Mouse (Mus musculus) intestine, embryonic 15.5 days (tissue): ENCODE measurements around the gene Limch1. TPM values are rescaled to one million over a fixed set of nuclear protein-coding genes. Genes with fewer than 3 reads are reported as not detected.

Experiments
- ATAC-seq: fragments of 200-750 bp; cut with Nextera tagmentation; 2 replicates; pipeline ENCODE4 v1.8.0; 2017; ENCODE audit warnings: moderate TSS enrichment, moderate library complexity
- H3K27ac ChIP-seq: fragments of 300-500 bp; sonication (generic); 2 replicates; pipeline ENCODE4 v1.5.1; 2015; ENCODE audit warnings: mild to moderate bottlenecking, inconsistent platforms
- H3K27me3 ChIP-seq: fragments of 300-500 bp; sonication (generic); replicated peaks from 2 replicates; pipeline ENCODE4 v1.6.1; 2015; ENCODE audit warnings: inconsistent platforms
- H3K36me3 ChIP-seq: fragments of 300-500 bp; sonication (generic); 2 replicates; pipeline ENCODE4 v1.6.1; 2015; ENCODE audit warnings: inconsistent platforms
- H3K4me1 ChIP-seq: fragments of 300-500 bp; sonication (generic); replicated peaks from 2 replicates; pipeline ENCODE4 v1.6.1; 2015; ENCODE audit warnings: inconsistent platforms
- H3K4me2 ChIP-seq: fragments of 300-500 bp; sonication (generic); replicated peaks from 2 replicates; pipeline ENCODE4 v1.6.1; 2015; ENCODE audit warnings: mild to moderate bottlenecking, inconsistent platforms
- H3K4me3 ChIP-seq: fragments of 300-500 bp; sonication (generic); replicated peaks from 2 replicates; pipeline ENCODE4 v1.5.1; 2015; ENCODE audit warnings: inconsistent platforms
- H3K9ac ChIP-seq: fragments of 300-500 bp; sonication (generic); 2 replicates; pipeline ENCODE4 v1.6.1; 2015; ENCODE audit warnings: inconsistent platforms
- H3K9me3 ChIP-seq: fragments of 300-500 bp; sonication (generic); 2 replicates; pipeline ENCODE4 v1.6.1; 2016; ENCODE audit warnings: inconsistent platforms
- WGBS: fragments of 180-500 bp; shearing (Covaris S2); methylation state at CpG from one replicate; pipeline ENCODE4 v1.1.7; 2015; 5-methylcytosine and 5-hydroxymethylcytosine counted together
- polyA plus RNA-seq: library from polyadenylated mRNA; unstranded; fragments of >200 nt; fragmentation: Nextera tagmentation; extraction: Ambion mirVana; gene quantifications from 2 replicates; pipeline ENCODE4 v1.2.1, GENCODE M21; 2015

The Limch1 gene
- polyA plus RNA-seq, 1 experiment from 2014 or later, result 11.7 TPM

DNA sequence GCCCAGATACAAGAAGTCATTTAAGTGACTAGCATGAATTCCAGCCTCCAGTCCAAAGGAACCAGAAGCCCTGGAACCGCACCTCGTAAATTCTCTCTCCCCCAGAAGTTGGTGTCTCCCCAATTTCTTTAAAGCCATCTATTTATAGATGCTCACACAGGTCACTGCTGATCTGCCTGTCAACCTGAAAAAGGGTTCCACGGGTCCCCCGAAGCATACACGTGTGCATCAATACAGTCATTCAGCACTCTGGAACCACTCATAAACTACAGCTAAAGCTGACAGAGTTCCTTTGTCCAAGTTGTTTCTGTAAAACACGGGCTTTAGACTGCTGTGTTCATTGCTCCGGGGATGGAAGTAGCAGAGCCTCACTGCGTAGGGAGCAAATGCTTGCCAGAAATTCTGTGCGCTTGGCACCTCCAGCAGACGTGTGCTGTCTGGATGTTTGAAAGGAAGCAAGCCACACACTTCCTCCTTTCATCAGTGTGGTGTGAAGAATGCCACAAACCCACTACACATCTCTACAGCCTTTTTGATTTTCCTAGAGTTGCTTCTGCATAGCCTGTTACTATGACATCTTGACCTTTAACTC lies 278.9 kb downstream of the Limch1 start:
- H3K4me2 ChIP-seq, result no peak overlapping the region
- no peak for ATAC-seq
- 65% methylated on average over 10 of the region's 10 CpGs for WGBS
- no peak overlapping the region for H3K4me3 ChIP-seq
- no peaks in the 10 kb centered on the region for H3K27me3 ChIP-seq
- no peaks in the 10 kb centered on the region for H3K9me3 ChIP-seq
- H3K27ac ChIP-seq, result no peak overlapping the region
- H3K36me3 ChIP-seq, result no peaks in the 10 kb centered on the region
- H3K4me1 ChIP-seq, result no peaks in the 10 kb centered on the region
- no peak overlapping the region for H3K9ac ChIP-seq

DNA sequence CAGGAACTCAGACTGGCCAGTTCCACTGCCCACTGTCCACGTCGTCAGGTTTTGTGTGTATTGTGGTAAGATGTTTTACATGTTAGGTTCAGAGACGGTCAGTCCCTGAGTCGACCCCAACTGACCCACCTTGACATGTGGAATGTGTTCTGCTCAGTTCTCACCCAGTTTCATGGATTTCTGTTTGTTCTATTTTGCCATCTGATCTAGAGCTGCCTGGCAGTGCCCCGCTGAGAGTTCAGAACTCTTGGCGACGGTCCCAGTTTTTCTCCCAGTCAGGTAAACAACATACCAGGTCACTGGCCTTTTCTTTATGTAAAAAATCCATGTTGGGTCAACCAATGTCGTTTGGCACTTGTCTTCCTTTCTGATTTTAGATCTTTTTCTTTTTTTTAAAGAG lies 279.5 kb downstream of the Limch1 start:
- Histone ChIP-seq H3K4me2 (no peak overlapping the region), H3K9me3 (no peaks in the 10 kb centered on the region), H3K27ac (no peak overlapping the region), H3K27me3 (no peaks in the 10 kb centered on the region), H3K9ac (no peak overlapping the region), H3K4me3 (no peak overlapping the region), H3K36me3 (no peaks in the 10 kb centered on the region), H3K4me1 (no peaks in the 10 kb centered on the region)
- 76% methylated on average over 8 of the region's 8 CpGs for WGBS
- no peak for ATAC-seq

DNA sequence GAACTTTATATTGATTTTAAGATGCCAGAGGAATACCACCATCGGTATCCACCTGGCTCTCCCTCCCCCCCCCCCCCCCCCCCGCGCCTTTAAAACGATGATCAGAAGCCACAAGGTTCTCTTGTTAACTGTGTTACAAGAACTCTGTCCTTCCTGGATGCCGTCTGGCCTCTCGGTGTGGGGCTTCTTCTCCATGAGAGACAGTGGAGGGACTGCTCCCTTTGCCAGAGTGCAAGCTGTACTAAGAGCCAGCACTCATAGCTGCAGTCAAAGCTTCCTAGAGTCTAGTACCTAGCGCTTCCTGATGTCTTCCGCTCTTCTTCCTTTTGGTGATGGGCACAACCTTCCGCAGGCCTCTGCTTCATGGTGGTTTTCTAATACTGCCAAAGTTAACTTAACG lies 280.0 kb downstream of the Limch1 start:
- Histone ChIP-seq H3K9me3 (no peaks in the 10 kb centered on the region), H3K27ac (no peak overlapping the region), H3K27me3 (no peaks in the 10 kb centered on the region), H3K9ac (no peak overlapping the region), H3K36me3 (no peaks in the 10 kb centered on the region), H3K4me3 (no peak overlapping the region), H3K4me2 (no peak overlapping the region), H3K4me1 (no peaks in the 10 kb centered on the region)
- WGBS, result 86% methylated on average over 8 of the region's 10 CpGs
- no peak for ATAC-seq

DNA sequence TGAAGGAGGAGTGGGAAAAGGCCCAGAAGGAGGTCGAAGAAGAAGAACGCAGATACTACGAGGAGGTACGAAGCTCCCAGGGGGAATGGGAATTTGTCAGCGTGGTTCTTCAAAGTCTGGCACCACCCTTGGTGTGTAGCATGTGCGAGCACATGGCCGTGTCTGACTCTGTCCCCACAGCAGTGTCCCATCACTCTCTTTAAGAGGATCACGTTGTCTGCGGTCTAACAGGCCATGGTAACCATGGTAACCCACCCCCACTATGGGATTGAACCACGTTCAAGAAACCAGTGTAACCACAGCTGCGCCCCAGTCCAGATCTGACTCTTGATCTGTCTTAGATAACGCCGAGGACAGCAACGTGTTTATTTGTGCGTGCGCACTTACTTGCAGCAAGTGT lies 283.2 kb downstream of the Limch1 start:
- Histone ChIP-seq H3K36me3 (no peaks in the 10 kb centered on the region), H3K4me1 (no peaks in the 10 kb centered on the region), H3K27me3 (no peaks in the 10 kb centered on the region), H3K4me2 (no peak overlapping the region), H3K4me3 (no peak overlapping the region), H3K27ac (no peak overlapping the region), H3K9me3 (no peaks in the 10 kb centered on the region), H3K9ac (no peak overlapping the region)
- WGBS, result 74% methylated on average over 16 of the region's 16 CpGs
- ATAC-seq, result no peak

DNA sequence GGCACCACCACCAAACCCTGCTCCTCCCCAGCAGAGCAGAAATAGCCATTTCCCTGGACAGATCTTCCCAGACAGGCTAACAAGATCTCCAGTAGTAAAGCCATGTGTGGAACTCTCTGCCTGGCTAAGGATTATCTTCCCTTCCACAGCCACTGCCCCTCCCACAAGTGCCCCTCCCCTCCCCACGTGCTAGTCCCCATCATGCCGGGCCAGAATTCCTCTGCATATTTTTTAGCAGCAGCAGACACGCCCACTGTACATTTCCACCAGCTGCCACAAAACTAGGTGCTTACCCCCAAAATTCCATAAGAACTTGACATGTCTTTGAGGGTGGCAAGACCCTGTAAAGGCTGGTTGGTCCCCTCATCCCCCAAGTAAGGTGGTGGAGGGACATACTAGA lies 284.3 kb downstream of the Limch1 start:
- Histone ChIP-seq H3K9ac (no peak overlapping the region), H3K27me3 (no peaks in the 10 kb centered on the region), H3K9me3 (no peaks in the 10 kb centered on the region), H3K27ac (no peak overlapping the region), H3K36me3 (no peaks in the 10 kb centered on the region), H3K4me2 (no peak overlapping the region), H3K4me3 (no peak overlapping the region), H3K4me1 (no peaks in the 10 kb centered on the region)
- WGBS, result 58% methylated on average over 3 of the region's 3 CpGs
- ATAC-seq, result no peak

DNA sequence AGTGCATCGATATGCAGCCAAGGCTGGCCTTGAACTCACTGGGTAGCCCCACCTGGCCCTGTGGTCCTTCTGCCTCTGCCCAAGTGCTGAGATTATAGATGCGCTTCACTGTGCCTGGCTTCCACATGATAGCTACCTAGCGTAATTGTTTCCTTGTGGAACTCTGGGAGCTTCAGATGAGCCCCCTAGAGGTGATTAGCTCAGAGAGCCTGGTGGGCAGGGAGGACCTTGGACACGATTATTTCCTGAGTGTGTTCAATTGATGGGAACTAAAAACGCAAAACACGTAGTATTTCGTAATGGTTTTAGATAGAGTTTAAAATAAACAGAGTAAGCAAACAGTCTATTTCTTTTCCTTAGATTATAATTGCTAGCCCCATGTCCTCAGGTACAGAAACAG lies 287.0 kb downstream of the Limch1 start:
- H3K4me2 ChIP-seq, result no peak overlapping the region
- H3K9ac ChIP-seq, result no peak overlapping the region
- no peak overlapping the region for H3K27ac ChIP-seq
- no peaks in the 10 kb centered on the region for H3K36me3 ChIP-seq
- no peak for ATAC-seq
- H3K4me3 ChIP-seq, result no peak overlapping the region
- WGBS, result 74% methylated on average over 7 of the region's 7 CpGs
- no peaks in the 10 kb centered on the region for H3K4me1 ChIP-seq
- no peaks in the 10 kb centered on the region for H3K27me3 ChIP-seq
- H3K9me3 ChIP-seq, result no peaks in the 10 kb centered on the region

DNA sequence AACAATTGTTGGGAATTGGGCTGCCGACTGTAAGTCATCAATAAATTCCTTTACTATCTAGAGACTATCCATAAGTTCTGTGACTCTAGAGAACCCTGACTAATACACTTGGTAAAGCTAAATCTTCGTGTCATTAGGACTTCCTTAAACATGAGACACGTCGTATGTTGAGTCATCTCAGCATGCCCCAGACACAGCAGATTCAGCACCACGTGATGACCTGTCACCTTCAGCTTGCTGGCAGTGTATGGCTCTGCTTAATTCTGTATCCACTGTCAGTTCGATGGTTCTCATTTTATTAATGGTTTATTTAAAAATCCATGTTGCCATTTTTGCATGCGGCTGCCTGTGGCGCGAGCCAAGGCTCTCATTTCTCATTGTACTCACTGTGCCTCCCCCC lies 298.3 kb downstream of the Limch1 start:
- Histone ChIP-seq H3K36me3 (no peaks in the 10 kb centered on the region), H3K9ac (no peak overlapping the region), H3K4me3 (no peak overlapping the region), H3K9me3 (no peaks in the 10 kb centered on the region), H3K4me1 (no peaks in the 10 kb centered on the region), H3K27me3 (no peaks in the 10 kb centered on the region), H3K27ac (no peak overlapping the region), H3K4me2 (no peak overlapping the region)
- WGBS, result 75% methylated on average over 9 of the region's 9 CpGs
- no peak for ATAC-seq

DNA sequence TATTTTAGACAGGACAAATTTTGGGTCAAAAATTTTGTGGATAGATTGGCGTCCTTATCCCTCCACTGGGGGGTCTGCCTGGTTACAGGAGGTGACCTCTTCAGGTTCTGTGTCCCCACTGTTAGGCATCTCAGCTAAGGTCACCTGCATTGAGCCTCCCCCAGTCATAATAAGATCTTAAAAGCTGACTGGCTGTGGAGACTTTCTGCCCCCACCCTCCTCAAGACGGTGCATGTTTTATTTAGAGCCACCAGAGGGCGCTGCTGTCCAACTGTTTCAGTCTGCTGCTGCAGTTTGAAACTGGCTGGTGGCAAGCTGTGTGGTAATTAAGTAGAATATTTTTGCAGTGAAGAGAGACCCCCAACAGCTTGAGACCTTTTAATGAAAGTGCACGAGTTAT lies 302.4 kb downstream of the Limch1 start:
- H3K9ac ChIP-seq, result no peak overlapping the region
- no peaks in the 10 kb centered on the region for H3K27me3 ChIP-seq
- no peaks in the 10 kb centered on the region for H3K4me1 ChIP-seq
- no peak overlapping the region for H3K27ac ChIP-seq
- H3K4me3 ChIP-seq, result no peak overlapping the region
- H3K36me3 ChIP-seq, result no peaks in the 10 kb centered on the region
- H3K9me3 ChIP-seq, result no peaks in the 10 kb centered on the region
- no peak overlapping the region for H3K4me2 ChIP-seq
- 20% methylated on average over 4 of the region's 4 CpGs for WGBS
- 0 out of 2 replicates have a peak, but pooled peaks have one; percentile 39 for ATAC-seq

DNA sequence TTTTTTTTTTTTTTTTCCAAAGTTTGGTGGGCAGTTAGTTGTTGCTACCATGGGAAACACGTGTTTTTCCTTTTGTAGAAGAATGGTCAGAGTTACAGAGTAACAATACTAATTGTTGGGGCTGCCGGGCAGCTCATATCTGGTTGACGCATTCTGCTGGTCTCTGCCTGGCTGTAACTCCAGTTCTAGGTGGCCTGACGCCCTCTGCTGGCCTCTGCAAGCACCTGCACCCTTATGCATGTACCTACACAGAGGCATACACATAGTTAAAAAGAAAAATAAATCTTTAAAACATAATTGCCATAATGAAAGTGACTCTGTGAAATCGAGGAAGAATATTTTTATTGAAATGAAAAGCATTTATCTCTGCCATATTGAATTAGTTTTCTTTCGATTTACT lies 312.2 kb downstream of the Limch1 start:
- no peak for ATAC-seq
- H3K27me3 ChIP-seq, result no peaks in the 10 kb centered on the region
- H3K9ac ChIP-seq, result no peak overlapping the region
- no peak overlapping the region for H3K4me2 ChIP-seq
- H3K9me3 ChIP-seq, result no peaks in the 10 kb centered on the region
- H3K4me3 ChIP-seq, result no peak overlapping the region
- WGBS, result 86% methylated on average over 6 of the region's 6 CpGs
- H3K4me1 ChIP-seq, result no peaks in the 10 kb centered on the region
- H3K36me3 ChIP-seq, result no peaks in the 10 kb centered on the region
- no peak overlapping the region for H3K27ac ChIP-seq

DNA sequence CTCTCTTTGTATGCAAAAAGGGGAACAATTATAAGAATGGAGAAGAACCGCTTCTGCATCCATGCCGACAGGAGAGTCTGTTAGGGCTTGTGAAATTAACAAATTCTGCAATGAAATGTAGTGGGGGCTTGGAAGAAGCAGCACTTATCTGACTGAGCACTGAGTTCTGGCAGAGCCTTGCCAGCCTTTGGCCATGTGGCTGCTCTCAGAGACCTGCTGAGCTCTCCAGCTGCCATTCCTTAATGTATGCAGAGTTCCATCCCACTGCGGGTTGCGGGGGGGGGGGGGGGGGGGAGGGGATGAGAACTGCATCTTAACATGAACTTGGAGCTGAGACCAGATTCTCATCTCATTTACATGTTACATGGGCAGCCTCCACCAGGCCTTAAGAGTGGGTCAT lies 314.9 kb downstream of the Limch1 start:
- ATAC-seq, result no peak

DNA sequence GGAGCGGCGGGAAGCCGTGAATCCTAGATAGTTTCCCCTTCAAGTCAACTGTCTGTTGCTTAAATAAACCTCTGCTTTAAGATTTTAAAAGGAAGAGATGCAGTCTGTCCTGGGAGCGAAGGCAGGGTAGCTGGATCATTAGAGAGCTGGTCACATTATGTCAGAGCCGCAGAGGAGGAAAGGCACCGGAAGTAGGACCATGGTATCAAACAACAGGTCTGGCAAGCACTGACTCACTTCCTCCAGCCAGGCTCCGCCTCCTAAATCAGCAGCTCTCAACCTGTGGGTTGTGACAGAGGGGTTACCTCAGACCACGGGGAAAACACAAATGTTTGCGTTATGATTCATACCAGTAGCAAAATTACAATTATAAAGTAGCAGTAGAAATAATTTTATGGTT lies 318.0 kb downstream of the Limch1 start:
- Histone ChIP-seq H3K4me1 (no peaks in the 10 kb centered on the region), H3K4me3 (no peak overlapping the region), H3K9me3 (no peaks in the 10 kb centered on the region), H3K36me3 (no peaks in the 10 kb centered on the region), H3K27me3 (no peaks in the 10 kb centered on the region), H3K4me2 (no peak overlapping the region), H3K27ac (no peak overlapping the region), H3K9ac (no peak overlapping the region)
- ATAC-seq, result no peak
- 71% methylated on average over 9 of the region's 9 CpGs for WGBS

More for the DNA sequence above, 314.9 kb downstream of the Limch1 start:
- no peak overlapping the region for H3K9ac ChIP-seq
- no peak overlapping the region for H3K4me2 ChIP-seq
- H3K27me3 ChIP-seq, result no peaks in the 10 kb centered on the region
- H3K27ac ChIP-seq, result no peak overlapping the region
- 65% methylated on average over 2 of the region's 4 CpGs for WGBS
- no peak overlapping the region for H3K4me3 ChIP-seq
- H3K9me3 ChIP-seq, result no peaks in the 10 kb centered on the region
- H3K4me1 ChIP-seq, result no peaks in the 10 kb centered on the region
- H3K36me3 ChIP-seq, result no peaks in the 10 kb centered on the region

DNA sequence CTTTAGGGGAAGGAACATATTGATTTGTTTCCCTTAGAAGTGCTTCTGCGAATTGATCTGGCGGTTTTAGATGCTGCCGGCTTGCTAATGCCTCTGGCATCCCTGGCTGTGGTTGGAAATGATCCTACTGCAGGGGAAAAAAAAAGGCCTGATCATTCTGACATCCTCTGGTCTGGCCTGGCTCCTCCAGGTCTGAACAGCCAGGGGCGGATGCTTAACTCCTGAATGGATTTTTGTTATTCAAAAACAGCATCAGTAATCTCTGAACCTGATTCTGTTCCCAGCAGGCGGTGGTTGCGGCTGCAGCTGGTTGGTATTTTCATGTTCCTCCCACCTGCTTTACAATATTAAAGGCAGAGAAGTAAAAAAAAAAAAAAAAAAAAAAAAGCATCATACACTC lies 337.5 kb downstream of the Limch1 start:
- no peaks in the 10 kb centered on the region for H3K9me3 ChIP-seq
- H3K27ac ChIP-seq, result no peak overlapping the region
- H3K4me3 ChIP-seq, result no peak overlapping the region
- H3K4me1 ChIP-seq, result no peaks in the 10 kb centered on the region
- 41% methylated on average over 6 of the region's 6 CpGs for WGBS
- no peak overlapping the region for H3K4me2 ChIP-seq
- no peaks in the 10 kb centered on the region for H3K36me3 ChIP-seq
- H3K9ac ChIP-seq, result no peak overlapping the region
- peaks cover 11% of the 10 kb centered on the region; the same call in 1 of the 2 replicates for H3K27me3 ChIP-seq
- no peak for ATAC-seq

DNA sequence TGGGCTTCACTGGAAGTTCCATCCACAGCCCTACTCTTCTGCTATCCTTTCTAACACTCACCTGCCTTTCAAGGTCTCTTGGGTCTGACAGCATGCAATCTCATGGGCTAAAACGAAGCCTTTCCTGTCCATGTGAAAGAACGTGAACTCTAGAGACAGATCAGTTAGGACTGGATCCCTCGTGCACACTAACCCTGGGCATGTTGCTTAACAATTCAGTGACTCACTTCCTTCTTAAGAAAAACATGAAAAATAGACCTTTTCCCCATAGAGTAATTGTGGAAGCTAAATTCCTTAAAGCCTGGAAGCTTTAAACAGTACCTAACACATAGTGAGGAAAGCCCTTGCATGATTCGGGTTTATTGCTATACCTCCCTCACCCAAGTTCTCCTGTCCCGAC lies 345.2 kb downstream of the Limch1 start:
- H3K36me3 ChIP-seq, result no peaks in the 10 kb centered on the region
- peaks cover 58% of the 10 kb centered on the region for H3K27me3 ChIP-seq
- H3K9ac ChIP-seq, result no peak overlapping the region
- WGBS, result 67% methylated on average over 5 of the region's 5 CpGs
- peaks cover under 1% of the 10 kb centered on the region for H3K4me1 ChIP-seq
- no peaks in the 10 kb centered on the region for H3K9me3 ChIP-seq
- ATAC-seq, result no peak
- no peak overlapping the region for H3K4me2 ChIP-seq
- H3K27ac ChIP-seq, result no peak overlapping the region
- H3K4me3 ChIP-seq, result no peak overlapping the region
